8 mouse cellular contexts compared by ENCODE assay signal in genomic region chr1:80756824-80757649, GRCm38 (mm10). TPM values are rescaled to one million over a fixed set of nuclear protein-coding genes. Genes with fewer than 3 reads are reported as not detected.
A peak's percentile ranks its signal among the peaks of the same experiment; 100 is the strongest.
DNase-seq lines count a peak whose midpoint lies in the region; ATAC-seq and TF ChIP-seq lines count a peak whose summit lies in the region.

No protein-coding gene starts in this region.

- H3K79me2 ChIP-seq in C2C12 (ENCODE audit: control insufficient read depth, insufficient read depth), result no peaks in the 10 kb centered on the region
- peaks cover 53% of the 10 kb centered on the region for H3K79me2 ChIP-seq in macrophage (ENCODE audit: inconsistent target)

- peak; percentile 51 for ATAC-seq in hindbrain, embryonic 13.5 days (ENCODE audit: low FRiP score)

- H3K36me3 ChIP-seq in C2C12 (ENCODE audit: control insufficient read depth, insufficient read depth) (no peaks in the 10 kb centered on the region), macrophage (ENCODE audit: inconsistent target) (no peaks in the 10 kb centered on the region)
- H3K36me3 ChIP-seq in forebrain, embryonic 10.5 days (replicated peaks), result no peaks in the 10 kb centered on the region
- H3K36me3 ChIP-seq in hindbrain, embryonic 13.5 days, result no peaks in the 10 kb centered on the region

- no peak overlapping the region for H3ac ChIP-seq in C2C12 (ENCODE audit: control insufficient read depth, insufficient read length, low read depth)

- TF ChIP-seq CTCF in C2C12 (IDR thresholded peaks at IDR 0.05; ENCODE audit: control insufficient read depth, insufficient read depth, insufficient read length), result no peak

- H3K4me3 ChIP-seq in C2C12 (ENCODE audit: insufficient read depth, poor library complexity, severe bottlenecking) (no peak overlapping the region), macrophage (ENCODE audit: inconsistent target) (peak overlapping the region; percentile 74)
- H3K4me3 ChIP-seq in forebrain, embryonic 10.5 days, result peak overlapping the region; percentile 78
- peak overlapping the region; percentile 68 for H3K4me3 ChIP-seq in hindbrain, embryonic 13.5 days

- H3K9ac ChIP-seq in hindbrain, embryonic 13.5 days, result peak overlapping the region; percentile 74

- peak overlapping the region; percentile 97 for H3K4me2 ChIP-seq in hindbrain, embryonic 13.5 days

- peak overlapping the region; percentile 83; the same call in 1 of the 2 replicates for H3K27ac ChIP-seq in forebrain, embryonic 10.5 days
- H3K27ac ChIP-seq in hindbrain, embryonic 13.5 days, result no peak overlapping the region
- peak overlapping the region; percentile 82 for H3K27ac ChIP-seq in macrophage

- 7% methylated on average over 14 of the region's 14 CpGs for WGBS in forebrain, embryonic 10.5 days
- 8% methylated on average over 14 of the region's 14 CpGs for WGBS in hindbrain, embryonic 13.5 days
- WGBS in macrophage (ENCODE audit: missing documents), result 2% methylated on average over 14 of the region's 14 CpGs

- peak; percentile 16 for DNase-seq in R1 (ENCODE audit: low read depth, low spot score)
- peak; percentile 25 for DNase-seq in forebrain, embryonic 10.5 days (ENCODE audit: extremely low spot score, low spot score)
- peak; percentile 21 to 49 for DNase-seq in layer of hippocampus, postnatal 36 days
- peak; percentile 11 for DNase-seq in right cerebral cortex, postnatal 25 days
- no peak for DNase-seq in cerebellum, adult 11-12 months

- peaks cover 4% of the 10 kb centered on the region for H3K27me3 ChIP-seq in C2C12 (ENCODE audit: control insufficient read depth, insufficient read depth, insufficient read length)
- peaks cover 42% of the 10 kb centered on the region for H3K27me3 ChIP-seq in forebrain, embryonic 10.5 days (ENCODE audit: poor library complexity, severe bottlenecking)
- H3K27me3 ChIP-seq in hindbrain, embryonic 13.5 days, result peaks cover 29% of the 10 kb centered on the region

- no peaks in the 10 kb centered on the region for H3K9me3 ChIP-seq in forebrain, embryonic 10.5 days
- H3K9me3 ChIP-seq in hindbrain, embryonic 13.5 days, result no peaks in the 10 kb centered on the region

- peaks cover 23% of the 10 kb centered on the region for H3K4me1 ChIP-seq in forebrain, embryonic 10.5 days
- peaks cover 18% of the 10 kb centered on the region for H3K4me1 ChIP-seq in hindbrain, embryonic 13.5 days (replicated peaks)

- no peaks in the 10 kb centered on the region for H3K79me3 ChIP-seq in C2C12 (ENCODE audit: low read depth)

TF ChIP-seq in C2C12, 6 proteins besides CTCF, POLR2A, EP300 and RAD21:
- TF ChIP-seq FOSL1 (IDR thresholded peaks at IDR 0.05; ENCODE audit: insufficient read depth, low read length, poor library complexity, severe bottlenecking) (no peak), MYOD1 (IDR thresholded peaks at IDR 0.05; ENCODE audit: control insufficient read depth, insufficient read length, low read depth) (peak; percentile 51), MYOG (IDR thresholded peaks at IDR 0.05; ENCODE audit: control insufficient read depth, extremely low read depth, insufficient read length) (no peak)

RNA-seq across cellular contexts. Expression of gene Dock10, which starts 1.3 kb away (rescaled TPM):
- 0.20 TPM for polyA plus RNA-seq in C2C12 (2012; fragmentation: generic; extraction: Trizol)
- polyA plus RNA-seq in forebrain, embryonic 10.5 days (2016; fragmentation: Nextera tagmentation; extraction: Ambion mirVana), result 1.7 and 1.8 TPM in 2 replicates
- 2.6 and 3.0 TPM in 2 replicates for polyA plus RNA-seq in hindbrain, embryonic 13.5 days (2015; fragmentation: Nextera tagmentation; extraction: Ambion mirVana)
- 100 to 1,000 TPM in 1 of 2 experiments, 10 to 100 TPM in 1; 86.0 to 111 TPM for total RNA-seq in layer of hippocampus, postnatal 36 days (2021)
- 1,000 to 10,000 TPM in 5 of 26 experiments, 100 to 1,000 TPM in 21; 395 to 1,989 (median 506) TPM for total RNA-seq in macrophage (2018; cell fraction: chromatin; rRNA removed)
- total RNA-seq in macrophage (2018; cell fraction: cytosol; rRNA removed), result 10 to 100 TPM; 51.8 to 96.8 (median 59.1) TPM
- total RNA-seq in macrophage (2018; cell fraction: nucleus; rRNA removed), result 1,000 to 10,000 TPM in 2 of 26 experiments, 100 to 1,000 TPM in 24; 205 to 1,816 (median 344) TPM
- 37.7 to 54.9 TPM (median 46.3 TPM) in 3 replicates for polyA plus RNA-seq in macrophage (2018)
